Mouse (Mus musculus) olfactory bulb, adult 2 months (tissue): Measurements from ENCODE around the gene Pabpc4.

ENCODE experiments used
- CTCF ChIP-seq: fragments of 200-500 bp; IDR thresholded peaks from 2 replicates; pipeline ENCODE4 v1.5.1; 2012; ENCODE audit warnings: low read depth, mild to moderate bottlenecking, low read length, moderate library complexity; ENCODE audit not compliant: insufficient read depth
- POLR2A ChIP-seq: fragments of 200-500 bp; IDR thresholded peaks from 2 replicates; pipeline ENCODE4 v1.6.1; 2012; ENCODE audit warnings: mild to moderate bottlenecking, low read depth, low read length, moderate library complexity; ENCODE audit not compliant: insufficient read depth

GRCm38 (mm10) chr4:123289038-123289437 is 26.9 kb downstream of the Pabpc4 start:
- TF ChIP-seq CTCF (no peak), POLR2A (no peak)
